Mouse (Mus musculus): ENCODE measurements around the gene Psmg3. TPM values are rescaled to one million over a fixed set of nuclear protein-coding genes. Genes with fewer than 3 reads are reported as not detected.

The Psmg3 gene
- polyA plus RNA-seq (2015; fragmentation: Nextera tagmentation; extraction: Ambion mirVana): 68.3 and 80.7 TPM in 2 replicates

DNA sequence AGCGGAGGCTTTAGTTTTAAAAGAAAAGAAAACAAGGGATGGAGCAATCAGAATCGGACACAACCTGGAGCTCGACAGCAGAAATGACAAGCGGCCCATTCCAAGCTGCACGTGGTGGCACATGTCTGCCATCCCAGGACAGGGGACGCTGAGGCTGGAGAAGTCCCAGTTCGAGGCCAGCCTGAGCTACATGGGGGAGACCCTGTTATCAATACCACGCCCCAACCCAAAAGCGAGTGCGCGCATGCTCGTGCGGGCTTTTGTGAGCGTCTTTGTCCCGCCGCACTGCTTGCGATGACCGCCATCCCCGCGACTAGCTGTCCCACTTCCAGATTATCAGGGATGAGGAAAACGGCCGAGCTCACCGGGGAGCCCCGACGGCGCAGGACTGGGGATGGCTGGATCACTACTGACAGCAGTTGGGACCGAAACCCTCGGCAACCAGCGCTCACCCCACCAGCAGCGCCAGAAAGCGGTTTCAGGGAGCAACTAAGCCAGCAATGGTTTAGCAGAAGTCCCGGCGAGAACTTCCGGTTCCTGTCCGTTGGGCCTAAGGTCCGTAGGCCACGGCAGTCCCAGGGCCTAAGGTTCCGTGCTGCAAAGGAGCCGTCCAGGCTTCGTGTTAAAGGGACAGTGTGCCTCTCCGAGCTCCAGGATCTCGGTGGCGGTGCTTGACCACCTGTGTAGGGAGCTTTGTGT lies at the start of gene Psmg3, which contains the start of gene Gm26938:
Gene Psmg3 (minus strand): TSS at position 529 of the 699 bp plus-strand sequence.
Gene Gm26938 (minus strand): TSS at position 51 of the 699 bp plus-strand sequence.
- Histone ChIP-seq H3K9ac (peak within 1 kb of the TSS; percentile 89), H3K27ac (peak within 1 kb of the TSS; percentile 70; the same call in 1 of the 2 replicates), H3K27me3 (no peaks in the 10 kb centered on the region), H3K4me1 (peaks cover 21% of the 10 kb centered on the region), H3K4me3 (peak within 1 kb of the TSS; percentile 94), H3K36me3 (peaks cover 32% of the 10 kb centered on the region), H3K9me3 (no peaks in the 10 kb centered on the region), H3K4me2 (replicated peaks) (peak within 1 kb of the TSS; percentile 98)
- ATAC-seq (ENCODE audit: low FRiP score, low read depth): peak; percentile 87
- WGBS: under 1% methylated on average over 43 of the region's 43 CpGs

DNA sequence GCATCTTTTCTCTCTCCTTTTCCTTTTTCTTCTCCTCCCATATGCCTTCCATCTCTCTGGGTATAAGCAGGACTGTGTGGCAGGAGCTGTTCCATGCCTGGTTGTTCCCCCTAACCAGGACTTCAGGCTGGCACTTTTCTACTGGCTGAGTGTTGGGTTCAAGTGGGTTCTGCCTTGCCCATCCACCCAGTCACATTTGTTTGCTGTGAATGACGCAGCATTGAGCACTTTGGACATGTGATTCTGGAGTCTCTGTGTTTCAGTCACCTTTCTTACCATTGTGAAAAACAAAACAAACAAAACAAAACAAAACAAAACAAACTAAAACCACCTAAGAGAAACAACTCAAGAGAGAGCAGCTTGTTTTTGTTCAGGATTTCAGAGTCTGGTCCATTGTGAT lies 44.8 kb upstream of the Psmg3 start:
- 76% methylated on average over 1 of the region's 1 CpGs for WGBS
- H3K9me3 ChIP-seq: no peaks in the 10 kb centered on the region

DNA sequence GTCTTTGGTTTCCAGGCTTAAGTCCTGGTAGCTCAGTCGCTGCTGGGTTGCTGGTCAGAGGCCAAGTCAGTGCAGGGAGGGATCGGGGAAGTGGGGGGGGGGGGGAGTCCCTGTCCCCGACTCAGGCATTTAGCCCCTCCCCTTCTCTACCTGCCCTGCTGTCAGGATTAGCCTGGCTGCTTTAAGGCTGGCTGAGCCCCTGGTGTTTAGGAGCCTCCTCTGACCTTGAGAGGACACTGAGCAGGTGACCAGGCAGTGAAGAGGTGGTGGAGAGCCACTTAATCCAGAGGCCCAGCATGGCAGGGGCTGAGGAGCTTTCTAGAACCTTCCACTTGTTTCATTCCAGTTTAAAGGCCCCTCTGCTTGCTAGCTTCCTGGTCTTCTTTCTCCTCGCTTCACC lies 44.2 kb upstream of the Psmg3 start:
- H3K9ac ChIP-seq: no peak overlapping the region
- H3K9me3 ChIP-seq: no peaks in the 10 kb centered on the region
- H3K36me3 ChIP-seq: no peaks in the 10 kb centered on the region
- whole genome bisulfite sequencing: 18% methylated on average over 4 of the region's 4 CpGs
- no peak overlapping the region for H3K4me2 ChIP-seq (replicated peaks)
- ATAC-seq (ENCODE audit: low FRiP score, low read depth): no peak
- no peaks in the 10 kb centered on the region for H3K4me1 ChIP-seq
- H3K4me3 ChIP-seq: no peak overlapping the region
- no peaks in the 10 kb centered on the region for H3K27me3 ChIP-seq
- no peak overlapping the region for H3K27ac ChIP-seq

More for the DNA sequence above, 44.8 kb upstream of the Psmg3 start:
- Histone ChIP-seq H3K4me3 (no peak overlapping the region), H3K9ac (no peak overlapping the region), H3K4me2 (replicated peaks) (no peak overlapping the region), H3K27ac (no peak overlapping the region), H3K36me3 (no peaks in the 10 kb centered on the region), H3K27me3 (no peaks in the 10 kb centered on the region), H3K4me1 (no peaks in the 10 kb centered on the region)
- no peak for ATAC-seq (ENCODE audit: low FRiP score, low read depth)

DNA sequence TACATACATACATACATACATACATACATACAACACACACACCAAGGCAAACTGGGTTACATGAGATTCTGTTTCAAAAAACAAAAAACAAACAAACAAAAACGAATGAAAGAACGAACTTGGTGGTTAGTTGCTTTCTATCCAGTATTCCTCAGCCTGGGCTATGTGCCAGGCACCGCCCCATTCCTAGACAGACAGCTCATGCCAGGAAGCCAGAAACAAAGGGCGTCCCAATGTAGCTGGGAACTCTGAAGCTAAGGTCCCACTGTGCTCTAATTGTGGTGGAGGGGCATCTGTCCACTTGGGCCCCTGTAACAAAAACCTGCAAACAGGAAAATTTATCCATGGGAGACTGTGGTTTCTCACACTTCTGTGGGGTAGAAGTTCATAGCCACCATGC lies 36.1 kb upstream of the Psmg3 start:
- no peak for ATAC-seq (ENCODE audit: low FRiP score, low read depth)
- no peak overlapping the region for H3K4me3 ChIP-seq
- no peaks in the 10 kb centered on the region for H3K4me1 ChIP-seq
- no peaks in the 10 kb centered on the region for H3K36me3 ChIP-seq
- no peaks in the 10 kb centered on the region for H3K27me3 ChIP-seq
- H3K27ac ChIP-seq: no peak overlapping the region
- no peak overlapping the region for H3K4me2 ChIP-seq (replicated peaks)
- no peaks in the 10 kb centered on the region for H3K9me3 ChIP-seq
- H3K9ac ChIP-seq: no peak overlapping the region
- WGBS: 67% methylated on average over 4 of the region's 4 CpGs

GRCm38 (mm10) chr5:139860328-139861104 lies 33.8 kb upstream of the Psmg3 start:
- Histone ChIP-seq H3K27ac (no peak overlapping the region), H3K27me3 (no peaks in the 10 kb centered on the region), H3K4me1 (no peaks in the 10 kb centered on the region), H3K9ac (no peak overlapping the region), H3K4me3 (no peak overlapping the region), H3K4me2 (replicated peaks) (no peak overlapping the region), H3K36me3 (no peaks in the 10 kb centered on the region), H3K9me3 (no peaks in the 10 kb centered on the region)
- WGBS: 40% methylated on average over 15 of the region's 15 CpGs
- ATAC-seq (ENCODE audit: low FRiP score, low read depth): no peak

- Histone ChIP-seq H3K4me1 (peaks cover 13% of the 10 kb centered on the region; the same call in 1 of the 2 replicates), H3K27ac (no peak overlapping the region), H3K4me3 (no peak overlapping the region), H3K9ac (no peak overlapping the region), H3K9me3 (peaks cover 6% of the 10 kb centered on the region), H3K36me3 (no peaks in the 10 kb centered on the region), H3K4me2 (replicated peaks) (no peak overlapping the region), H3K27me3 (no peaks in the 10 kb centered on the region)
- 73% methylated on average over 12 of the region's 12 CpGs for WGBS
- no peak for ATAC-seq (ENCODE audit: low FRiP score, low read depth)
Measured at GRCm38 (mm10) chr5:139849626-139850320, 23.1 kb upstream of the Psmg3 start.

DNA sequence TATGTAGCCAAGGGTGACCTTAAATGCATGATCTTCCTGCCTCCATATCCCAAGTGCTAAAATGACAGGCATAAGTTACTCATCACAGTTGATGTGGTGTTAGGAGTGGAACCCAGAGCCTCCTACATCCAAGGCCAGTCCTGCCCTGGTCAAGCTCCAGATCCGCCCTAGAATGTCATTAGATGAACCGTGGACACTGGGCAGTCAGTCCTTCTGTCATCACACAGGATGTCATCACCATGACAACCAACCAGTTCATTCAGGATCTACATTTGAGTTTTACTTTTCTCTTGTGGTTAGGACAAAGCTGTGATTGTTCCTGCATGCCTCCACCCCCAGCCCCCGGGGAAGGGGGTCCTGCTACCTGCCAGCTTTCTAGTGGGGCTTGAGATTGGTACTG lies 12.5 kb upstream of the Psmg3 start:
- no peak overlapping the region for H3K4me2 ChIP-seq (replicated peaks)
- no peak for ATAC-seq (ENCODE audit: low FRiP score, low read depth)
- H3K27me3 ChIP-seq: no peaks in the 10 kb centered on the region; the same call in 1 of the 2 replicates
- no peak overlapping the region for H3K27ac ChIP-seq
- no peak overlapping the region for H3K4me3 ChIP-seq
- no peaks in the 10 kb centered on the region for H3K36me3 ChIP-seq
- no peaks in the 10 kb centered on the region for H3K4me1 ChIP-seq
- no peak overlapping the region for H3K9ac ChIP-seq
- H3K9me3 ChIP-seq: peaks cover 2% of the 10 kb centered on the region
- WGBS: 56% methylated on average over 3 of the region's 3 CpGs

GRCm38 (mm10) chr5:139838476-139838892 lies 11.8 kb upstream of the Psmg3 start:
- peak; percentile 59; the same call in 1 of the 2 replicates for ATAC-seq (ENCODE audit: low FRiP score, low read depth)
- Histone ChIP-seq H3K27me3 (no peaks in the 10 kb centered on the region; the same call in 1 of the 2 replicates), H3K9me3 (no peaks in the 10 kb centered on the region), H3K4me3 (no peak overlapping the region), H3K27ac (no peak overlapping the region), H3K36me3 (no peaks in the 10 kb centered on the region), H3K4me1 (no peaks in the 10 kb centered on the region), H3K4me2 (replicated peaks) (no peak overlapping the region), H3K9ac (no peak overlapping the region)
- WGBS: 22% methylated on average over 2 of the region's 2 CpGs

- Histone ChIP-seq H3K4me3 (no peak overlapping the region), H3K27ac (no peak overlapping the region), H3K36me3 (no peaks in the 10 kb centered on the region), H3K4me1 (no peaks in the 10 kb centered on the region), H3K27me3 (no peaks in the 10 kb centered on the region), H3K4me2 (replicated peaks) (no peak overlapping the region), H3K9me3 (no peaks in the 10 kb centered on the region), H3K9ac (no peak overlapping the region)
- no peak for ATAC-seq (ENCODE audit: low FRiP score, low read depth)
- 86% methylated on average over 7 of the region's 7 CpGs for WGBS
Measured at GRCm38 (mm10) chr5:139835706-139836105, 9.0 kb upstream of the Psmg3 start.

DNA sequence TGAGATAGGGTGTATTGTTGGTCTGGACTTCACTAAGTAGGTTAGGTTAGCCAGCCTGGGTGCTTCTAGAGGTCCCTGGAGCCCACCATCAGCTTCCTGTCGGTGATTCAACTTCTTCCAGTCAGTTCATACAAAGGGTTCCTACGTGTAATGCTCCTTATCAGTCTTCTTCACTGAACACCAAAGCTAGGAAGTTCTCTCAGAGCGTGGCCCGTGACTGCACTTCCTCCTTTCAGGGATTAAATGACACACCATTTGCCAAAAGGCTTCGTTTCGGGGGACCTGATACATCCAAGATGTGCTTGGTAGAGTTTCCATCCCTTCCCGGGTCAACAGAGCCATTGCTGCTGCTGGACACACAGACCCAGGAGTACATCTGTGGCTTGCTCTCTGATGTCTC lies 5.4 kb upstream of the Psmg3 start:
- no peak overlapping the region for H3K4me2 ChIP-seq (replicated peaks)
- ATAC-seq (ENCODE audit: low FRiP score, low read depth): no peak
- no peaks in the 10 kb centered on the region for H3K36me3 ChIP-seq
- no peaks in the 10 kb centered on the region for H3K27me3 ChIP-seq
- WGBS: 74% methylated on average over 7 of the region's 7 CpGs
- H3K9me3 ChIP-seq: no peaks in the 10 kb centered on the region
- H3K4me1 ChIP-seq: no peaks in the 10 kb centered on the region
- no peak overlapping the region for H3K9ac ChIP-seq
- no peak overlapping the region for H3K27ac ChIP-seq
- H3K4me3 ChIP-seq: no peak overlapping the region

DNA sequence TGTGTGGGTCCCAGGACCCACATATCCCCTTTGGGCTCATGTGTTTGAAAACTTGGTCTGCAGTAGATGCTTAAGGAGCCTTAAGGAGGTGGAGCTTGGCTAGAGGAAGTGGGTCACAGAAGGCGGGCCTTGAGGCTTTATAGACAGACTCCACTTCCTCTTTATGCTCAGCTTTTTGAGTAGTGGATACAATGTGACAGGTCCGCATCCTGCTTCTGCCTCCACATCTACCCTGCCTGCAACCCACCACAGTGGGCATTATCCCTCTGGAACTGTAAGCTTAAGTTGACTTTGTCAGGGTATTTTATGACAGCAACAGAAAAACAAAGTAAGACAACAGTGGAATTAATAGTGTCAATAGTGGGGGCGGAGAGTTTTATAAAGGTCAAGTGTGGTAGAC lies 4.0 kb upstream of the Psmg3 start:
- WGBS: 82% methylated on average over 3 of the region's 3 CpGs
- ATAC-seq (ENCODE audit: low FRiP score, low read depth): no peak
- H3K4me2 ChIP-seq (replicated peaks): no peak overlapping the region
- H3K36me3 ChIP-seq: no peaks in the 10 kb centered on the region
- no peaks in the 10 kb centered on the region for H3K27me3 ChIP-seq
- H3K4me3 ChIP-seq: no peak overlapping the region
- no peaks in the 10 kb centered on the region for H3K9me3 ChIP-seq
- peaks cover 5% of the 10 kb centered on the region for H3K4me1 ChIP-seq
- no peak overlapping the region for H3K27ac ChIP-seq
- no peak overlapping the region for H3K9ac ChIP-seq

GRCm38 (mm10) chr5:139829384-139829783 lies 2.7 kb upstream of the Psmg3 start:
- H3K9ac ChIP-seq: no peak overlapping the region
- no peak overlapping the region for H3K4me2 ChIP-seq (replicated peaks)
- no peak overlapping the region for H3K4me3 ChIP-seq
- no peaks in the 10 kb centered on the region for H3K9me3 ChIP-seq
- no peaks in the 10 kb centered on the region for H3K27me3 ChIP-seq
- no peak overlapping the region for H3K27ac ChIP-seq
- H3K36me3 ChIP-seq: peaks cover 4% of the 10 kb centered on the region; the same call in 1 of the 2 replicates
- WGBS: 84% methylated on average over 13 of the region's 13 CpGs
- peaks cover 12% of the 10 kb centered on the region for H3K4me1 ChIP-seq
- ATAC-seq (ENCODE audit: low FRiP score, low read depth): no peak

All from limb, embryonic 13.5 days (tissue).